Mouse (Mus musculus): ENCODE measurements around the gene Unc93b1.

Gene Unc93b1

DNA sequence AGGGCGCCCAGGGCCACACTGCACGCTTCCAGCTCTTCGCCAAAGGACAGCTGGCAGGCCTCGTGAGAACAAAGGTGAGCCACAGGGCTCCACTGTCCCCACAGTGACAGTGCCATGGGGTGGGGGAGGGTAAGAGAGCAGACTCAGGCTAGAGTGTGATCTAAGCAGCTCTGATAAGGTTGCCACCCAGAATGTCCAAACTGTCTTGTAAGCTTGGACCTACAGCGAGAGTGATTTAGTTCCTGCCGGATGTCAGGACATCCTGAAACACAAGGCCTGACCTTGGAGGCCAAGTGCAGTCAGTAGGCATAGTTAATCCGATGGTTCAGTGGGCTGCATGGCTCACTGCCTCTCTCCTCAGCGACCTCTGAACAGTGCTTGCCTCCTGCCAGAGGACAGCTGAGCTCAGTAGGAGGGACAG is 50.3 kb downstream of the Unc93b1 start:
- no peak for DNase-seq (ENCODE audit: low read depth, low spot score)

DNA sequence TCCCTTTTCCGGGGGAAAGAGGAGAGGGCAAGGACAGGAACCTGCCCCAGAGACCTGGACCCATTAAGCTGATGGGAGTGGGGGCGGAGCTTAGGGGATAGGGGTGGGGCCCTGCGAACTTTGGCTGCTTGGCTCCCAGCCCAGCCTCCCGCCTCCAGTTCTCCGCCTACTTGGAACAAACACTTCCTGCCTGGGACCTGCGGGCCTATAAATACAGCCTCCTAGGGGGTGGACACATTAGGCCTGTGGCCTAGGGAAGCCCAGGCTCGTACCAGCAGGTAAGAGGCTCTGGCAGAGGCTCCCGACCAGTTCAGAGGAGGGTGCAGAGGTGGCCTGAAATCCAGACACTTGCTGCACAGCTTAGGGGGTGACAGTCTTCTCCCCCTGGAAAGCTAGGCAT is 51.3 kb downstream of the Unc93b1 start, which contains the start of gene Acy3:
Gene Acy3 (plus strand): TSS at position 237 of the 400 bp plus-strand sequence.
- DNase-seq (ENCODE audit: low read depth, low spot score) = peak; percentile 54

DNA sequence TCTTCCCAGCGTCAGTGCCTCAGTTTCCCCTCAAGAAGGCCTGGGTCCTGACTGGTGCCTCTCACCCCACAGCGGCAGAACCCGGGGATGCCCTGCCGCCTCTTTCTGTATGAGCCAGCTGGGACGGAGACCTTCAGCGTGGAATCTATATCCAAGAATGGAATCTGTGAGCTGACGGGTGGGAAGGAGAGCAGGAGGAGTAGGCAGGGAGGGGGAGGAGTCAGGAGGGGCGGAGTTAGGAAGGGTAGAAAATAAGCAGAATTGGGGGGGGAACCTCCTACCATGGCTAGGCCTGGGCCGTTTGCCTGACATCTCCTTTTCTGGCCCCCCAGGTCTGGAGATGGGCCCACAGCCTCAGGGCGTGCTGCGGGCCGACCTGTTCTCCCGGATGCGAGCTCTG is 53.1 kb downstream of the Unc93b1 start:
- no peak for DNase-seq (ENCODE audit: low read depth, low spot score)

DNA sequence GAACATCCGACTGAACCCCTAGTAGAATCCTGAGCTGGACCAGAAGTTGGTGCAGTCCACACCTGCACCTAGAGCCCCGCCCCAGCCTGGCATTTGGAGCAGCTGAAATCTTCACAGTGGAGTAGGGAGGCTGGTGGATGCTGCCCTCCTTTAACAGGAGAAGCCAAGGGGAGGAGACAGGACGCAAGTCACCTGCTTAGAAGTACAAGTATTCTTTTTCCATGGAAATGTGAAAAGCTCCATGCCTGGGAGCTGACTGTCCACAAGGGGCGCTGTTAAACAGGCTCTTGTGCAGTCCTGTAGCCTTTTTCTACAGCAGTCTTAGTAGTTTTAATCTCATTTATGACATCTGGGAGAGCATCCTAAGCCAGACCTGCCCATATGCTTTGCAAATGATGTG is 53.8 kb downstream of the Unc93b1 start:
- DNase-seq (ENCODE audit: low read depth, low spot score) = no peak

DNA sequence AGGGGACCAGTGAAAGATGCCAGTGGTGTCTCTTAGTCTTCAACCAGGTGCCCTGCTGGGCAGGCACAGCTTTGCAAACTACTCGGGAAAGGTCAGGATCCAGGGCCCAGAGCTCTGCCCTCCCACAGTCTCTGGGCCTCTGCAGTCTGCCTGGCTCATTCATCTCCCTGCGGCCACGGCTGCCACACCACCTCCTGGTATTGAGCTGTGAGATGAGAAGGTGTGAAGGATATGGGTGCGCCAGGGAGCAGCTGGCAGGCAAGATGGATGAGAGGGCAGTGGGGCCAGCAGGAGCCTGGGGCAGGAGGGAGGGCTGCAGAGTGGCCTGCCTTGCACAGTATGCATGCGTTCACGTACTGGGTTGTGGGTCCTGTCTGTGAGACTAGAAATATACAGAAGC is 55.8 kb downstream of the Unc93b1 start:
- DNase-seq (ENCODE audit: low read depth, low spot score) = no peak

DNA sequence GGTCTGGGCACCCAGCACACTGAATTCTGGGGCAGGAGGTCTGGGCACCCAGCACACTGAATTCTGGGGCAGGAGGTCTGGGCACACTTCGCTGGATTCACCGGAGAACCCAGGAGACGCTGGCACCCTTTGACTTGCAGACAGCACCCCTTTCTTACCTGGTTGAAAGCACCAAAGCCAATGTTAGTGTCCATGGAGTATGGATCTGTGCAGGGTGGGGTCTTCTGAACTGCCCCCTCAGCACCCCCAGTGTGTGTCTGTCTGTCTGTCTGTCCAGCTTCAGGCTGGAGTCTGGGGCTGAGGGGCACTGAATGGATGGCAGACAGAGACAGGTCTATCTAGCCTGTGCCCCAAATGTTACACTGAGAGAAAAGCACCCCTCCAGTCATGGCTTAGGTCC is 56.6 kb downstream of the Unc93b1 start:
- DNase-seq (ENCODE audit: low read depth, low spot score) = no peak

DNA sequence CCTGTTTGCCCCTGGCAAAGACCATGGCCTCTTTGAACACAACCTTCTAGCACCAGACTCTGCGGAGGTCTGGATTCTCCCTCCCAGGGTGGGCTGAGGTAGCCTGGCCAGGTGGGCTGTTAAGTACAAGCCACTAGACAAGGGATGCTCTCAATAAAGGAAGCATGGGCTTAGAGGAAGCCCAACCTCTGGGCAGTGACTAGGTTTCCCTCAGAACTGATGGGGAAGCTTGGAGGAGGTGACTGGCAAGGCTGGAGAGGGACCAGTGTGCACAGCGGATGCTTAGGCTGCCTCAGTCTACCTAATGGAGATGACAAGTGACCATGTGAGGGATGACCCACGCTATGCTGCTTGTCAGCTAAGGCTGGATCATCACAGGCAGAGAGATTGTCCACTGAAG is 57.0 kb downstream of the Unc93b1 start:
- DNase-seq (ENCODE audit: low read depth, low spot score) = no peak

DNA sequence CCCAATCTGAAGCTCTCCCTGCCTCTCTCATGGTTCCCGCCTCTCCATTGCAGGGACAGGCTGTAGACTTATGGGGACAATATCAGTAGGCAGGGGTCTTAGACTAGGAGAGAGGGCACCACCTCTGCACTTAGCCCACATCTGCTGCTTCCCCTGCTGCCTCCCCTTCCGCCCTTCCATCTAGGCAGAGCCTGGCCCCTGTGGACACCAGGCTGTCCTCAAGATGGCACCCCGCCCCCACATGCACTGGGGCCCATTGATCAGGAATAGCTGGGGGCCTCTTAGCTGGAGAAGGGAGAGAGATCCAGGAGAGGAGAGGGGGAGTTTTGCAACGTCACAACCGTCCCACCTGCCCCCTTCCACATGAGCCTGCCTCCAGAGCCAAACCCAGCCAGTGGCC is 57.4 kb downstream of the Unc93b1 start, which contains the start of gene Tbx10:
Gene Tbx10 (plus strand): TSS at position 337 of the 400 bp plus-strand sequence.
- DNase-seq (ENCODE audit: low read depth, low spot score) = no peak

DNA sequence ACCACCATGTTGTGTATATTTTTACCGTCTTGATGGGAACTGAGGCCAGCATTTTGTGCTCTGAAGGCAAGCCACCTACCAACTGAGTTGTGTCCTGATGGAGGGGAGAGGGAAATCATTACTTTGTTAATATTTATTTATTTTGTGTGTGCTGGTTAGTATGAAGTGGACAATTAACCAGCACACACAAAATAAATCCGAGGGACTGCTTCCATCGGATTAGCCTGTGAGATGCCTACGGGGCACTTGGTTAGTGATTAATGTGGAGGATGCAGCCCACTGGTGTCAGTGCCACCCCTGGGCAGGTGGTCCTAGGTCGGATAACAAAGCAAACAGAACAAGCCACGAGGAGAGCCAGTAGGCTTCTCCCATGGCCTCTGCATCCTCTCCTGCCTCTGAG is 59.9 kb downstream of the Unc93b1 start:
- no peak for DNase-seq (ENCODE audit: low read depth, low spot score)

DNA sequence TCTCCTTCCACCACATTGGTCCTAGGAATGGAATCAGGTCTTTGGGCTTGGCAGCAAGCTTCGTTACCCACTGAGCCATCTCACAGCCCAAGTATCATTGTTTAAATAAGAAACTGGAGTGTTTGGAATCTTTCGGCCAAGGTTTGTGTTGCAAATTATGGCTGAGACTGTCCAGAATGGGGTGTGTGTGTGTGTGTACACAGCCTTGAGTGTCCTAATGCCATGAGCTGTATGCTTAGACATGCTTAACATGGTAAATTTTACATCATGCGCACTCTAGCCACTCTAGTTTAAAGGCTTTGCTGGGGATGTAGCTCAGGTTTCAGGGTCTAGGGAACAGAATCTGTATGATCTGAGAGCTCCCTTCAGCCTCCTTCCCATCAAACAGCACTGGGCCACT is 60.5 kb downstream of the Unc93b1 start:
- DNase-seq (ENCODE audit: low read depth, low spot score) = no peak

DNA sequence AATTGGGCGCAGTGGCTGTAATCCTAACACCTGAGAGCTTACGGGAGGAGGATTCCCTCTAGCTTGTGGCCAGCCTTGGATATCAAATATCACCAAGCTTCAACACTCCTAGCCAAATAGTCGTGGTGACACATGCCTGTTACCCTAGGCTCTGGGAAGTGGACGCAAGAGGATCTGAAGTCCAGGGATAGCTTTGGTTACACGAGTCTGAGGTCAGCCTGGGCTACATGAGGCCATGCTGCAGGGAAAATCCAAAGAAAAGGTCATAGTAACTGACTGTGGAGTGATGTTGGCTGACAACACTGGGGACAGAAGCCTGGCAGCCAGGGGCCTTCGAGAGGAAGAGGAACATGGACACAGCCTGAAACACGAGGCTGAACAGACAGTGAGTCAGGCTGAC is 61.1 kb downstream of the Unc93b1 start:
- no peak for DNase-seq (ENCODE audit: low read depth, low spot score)

DNA sequence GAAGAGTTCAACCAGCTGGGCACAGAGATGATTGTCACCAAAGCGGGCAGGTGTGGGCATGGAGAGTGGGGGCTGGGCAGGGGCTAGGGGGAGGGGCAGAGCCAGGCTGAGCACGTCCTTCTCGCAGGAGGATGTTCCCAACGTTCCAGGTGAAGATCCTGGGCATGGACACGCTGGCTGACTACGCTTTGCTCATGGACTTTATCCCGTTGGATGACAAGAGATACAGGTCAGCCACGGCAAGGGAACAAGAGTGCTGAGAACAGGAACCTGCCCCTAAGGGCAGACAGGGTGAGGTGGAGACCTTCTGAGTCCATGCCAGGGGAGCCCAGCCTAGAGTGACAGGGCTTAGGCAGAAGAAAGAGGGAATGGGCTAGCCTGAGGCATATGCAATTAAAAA is 61.8 kb downstream of the Unc93b1 start:
- DNase-seq (ENCODE audit: low read depth, low spot score) = no peak

DNA sequence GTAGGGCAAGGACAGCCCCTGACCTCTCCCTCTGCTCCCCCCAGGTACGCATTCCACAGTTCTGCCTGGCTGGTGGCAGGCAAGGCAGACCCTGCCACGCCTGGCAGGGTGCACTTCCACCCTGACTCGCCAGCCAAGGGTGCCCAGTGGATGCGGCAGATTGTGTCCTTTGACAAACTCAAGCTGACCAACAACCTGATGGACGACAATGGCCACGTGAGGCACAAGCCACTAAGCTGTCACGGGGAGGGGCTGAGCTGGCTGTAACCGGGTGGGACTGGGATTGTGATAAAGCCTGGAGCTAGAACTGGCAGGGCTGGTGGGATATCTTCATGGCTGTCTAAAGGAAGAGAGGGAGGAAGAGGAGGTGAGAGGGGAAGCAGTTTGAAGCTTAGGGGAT is 62.2 kb downstream of the Unc93b1 start:
- DNase-seq (ENCODE audit: low read depth, low spot score) = no peak

DNA sequence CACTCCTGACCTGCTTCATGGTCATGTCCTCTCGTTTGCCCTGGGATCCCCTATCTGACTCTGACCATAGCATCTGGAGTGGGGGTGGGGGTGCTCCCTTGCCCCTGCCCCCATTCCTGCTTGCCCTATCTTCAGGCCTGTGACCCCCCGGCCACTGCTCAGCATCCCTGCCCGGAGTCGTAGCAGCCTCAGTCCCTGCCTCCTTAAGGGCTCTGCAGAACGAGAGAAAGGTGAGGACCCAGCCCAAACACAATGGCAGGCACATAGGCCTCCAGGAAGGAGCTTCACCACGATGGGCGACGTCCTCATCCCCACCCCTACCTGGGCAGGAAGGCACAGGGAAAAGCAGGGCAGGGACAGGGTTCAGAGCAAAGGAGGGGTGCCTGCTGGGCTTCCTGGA is 63.3 kb downstream of the Unc93b1 start:
- DNase-seq (ENCODE audit: low read depth, low spot score) = no peak

All from brain, adult 2 months (tissue).